Mouse (Mus musculus) right cerebral cortex, postnatal 36 days (tissue): ENCODE data around the gene Ank2.

Experiments used
- DNase-seq, 2 experiments: peaks; one replicate each; pipeline ENCODE4 v3.0.0; 2022; ENCODE audit warnings: low spot score in 2 of 2, mixed read lengths in 1 of 2

The Ank2 gene

DNA sequence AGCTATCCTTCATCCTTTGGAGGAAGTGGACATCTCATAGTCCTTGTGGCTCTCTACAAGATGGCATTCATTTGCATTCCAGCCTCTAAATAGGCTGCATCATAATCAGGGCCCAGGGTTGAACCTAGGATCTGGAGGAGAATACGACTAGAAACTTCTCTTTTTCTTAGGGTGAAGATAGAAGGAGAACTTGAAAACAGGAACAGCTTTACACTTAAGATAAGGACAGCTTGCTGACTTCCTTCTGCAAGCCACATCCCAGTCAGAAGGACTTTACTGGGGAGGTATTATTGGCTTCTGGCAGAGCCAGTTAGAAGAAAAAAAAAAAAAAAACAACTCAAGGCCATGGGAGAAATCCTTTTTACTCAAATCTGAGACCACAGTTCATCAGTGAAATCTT, 479.0 kb downstream of the Ank2 start:
- no peak for DNase-seq

DNA sequence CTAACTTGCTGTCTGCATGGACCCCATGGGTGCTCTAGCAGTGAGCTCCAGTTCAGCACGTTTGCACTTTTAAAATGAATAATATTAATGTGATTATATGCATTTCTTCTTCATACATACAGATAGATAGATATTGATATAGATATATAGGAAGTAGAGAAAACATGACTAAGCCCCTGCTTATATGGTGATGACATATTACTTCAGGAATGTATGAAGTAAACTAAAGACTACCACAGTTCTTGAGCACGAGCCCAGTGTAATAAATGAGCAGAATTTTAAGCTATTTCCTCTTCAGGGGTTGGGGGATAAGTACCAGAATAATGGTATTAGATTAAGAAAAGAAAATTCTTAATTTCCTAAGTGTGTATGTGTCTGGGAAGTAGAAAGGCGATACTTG, 479.4 kb downstream of the Ank2 start:
- DNase-seq = no peak

DNA sequence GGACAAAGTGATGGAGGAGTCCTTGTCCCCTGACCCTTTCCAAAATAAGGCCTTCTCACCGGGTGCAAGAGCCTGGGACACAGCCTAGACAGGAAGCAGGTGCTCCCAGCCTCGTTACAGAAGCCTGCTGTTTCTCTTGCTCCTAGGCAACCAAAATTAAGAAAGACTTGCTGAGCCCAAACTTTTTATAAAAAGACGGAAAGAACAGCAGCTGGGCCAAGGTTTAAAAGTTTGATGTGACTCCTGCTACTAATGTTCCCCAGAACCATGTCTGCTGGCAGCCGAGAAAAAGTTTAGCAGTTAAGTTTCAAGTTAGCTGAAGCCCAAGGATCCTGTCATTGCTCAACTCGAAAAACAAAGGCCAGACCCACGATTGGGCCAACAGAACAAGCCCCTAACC, 480.0 kb downstream of the Ank2 start:
- no peak for DNase-seq

DNA sequence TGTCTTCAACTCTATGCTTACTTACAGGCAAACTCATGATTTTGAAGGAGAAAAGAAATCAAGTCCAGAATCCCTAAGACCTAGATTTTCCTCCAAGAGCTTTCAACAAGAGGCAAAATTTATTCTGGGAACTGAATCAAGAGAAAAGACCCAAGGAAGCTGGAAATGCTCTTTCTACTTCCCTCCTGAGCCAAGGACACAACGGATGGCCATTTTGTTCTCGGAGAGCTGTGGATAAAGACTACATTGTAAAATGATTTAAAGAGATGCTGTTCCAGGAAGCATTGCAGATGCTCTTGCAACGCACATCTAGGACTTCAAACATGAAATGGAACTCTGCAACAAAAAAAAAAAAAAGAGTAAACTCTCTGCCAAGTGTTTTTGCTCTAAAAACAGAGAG, 481.6 kb downstream of the Ank2 start:
- DNase-seq = no peak

DNA sequence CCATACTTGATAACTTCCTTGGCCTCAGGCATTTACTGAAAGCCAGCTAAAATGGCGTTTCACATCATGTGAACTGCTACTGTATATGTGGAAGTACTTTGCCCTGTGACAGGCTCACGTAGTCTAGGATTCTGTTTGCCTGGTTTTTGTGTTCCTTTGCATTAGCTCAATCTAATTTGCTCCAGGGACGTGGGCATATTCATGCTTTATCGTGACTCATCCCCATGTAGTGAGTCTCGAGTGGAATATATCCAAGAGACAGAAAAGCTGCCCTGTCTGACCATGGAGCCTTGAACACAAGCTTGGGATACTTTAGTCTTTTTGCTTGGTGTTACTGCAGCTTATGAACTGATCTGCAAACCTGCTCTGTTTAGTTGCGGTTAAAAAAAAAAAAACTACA, 483.6 kb downstream of the Ank2 start:
- no peak for DNase-seq

DNA sequence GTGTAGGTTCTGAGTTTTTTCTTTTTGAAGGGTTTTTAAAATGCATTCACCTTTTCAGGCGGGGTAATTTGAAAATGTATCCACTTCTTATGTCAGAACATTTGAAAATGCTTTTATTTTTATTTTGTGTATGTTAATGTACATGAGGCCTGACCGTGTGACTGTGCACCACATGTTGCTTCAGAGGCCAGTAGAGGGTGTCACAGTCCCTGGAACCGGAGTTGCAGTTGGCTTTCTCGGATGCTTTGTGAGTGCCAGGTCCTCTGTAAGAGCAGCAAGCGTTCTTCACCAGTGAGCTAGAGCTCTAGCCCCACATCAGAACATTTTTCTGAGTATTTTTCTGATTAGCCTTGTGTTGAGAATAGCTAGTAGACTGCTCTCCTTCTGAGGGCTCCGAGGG, 484.0 kb downstream of the Ank2 start:
- DNase-seq = no peak

DNA sequence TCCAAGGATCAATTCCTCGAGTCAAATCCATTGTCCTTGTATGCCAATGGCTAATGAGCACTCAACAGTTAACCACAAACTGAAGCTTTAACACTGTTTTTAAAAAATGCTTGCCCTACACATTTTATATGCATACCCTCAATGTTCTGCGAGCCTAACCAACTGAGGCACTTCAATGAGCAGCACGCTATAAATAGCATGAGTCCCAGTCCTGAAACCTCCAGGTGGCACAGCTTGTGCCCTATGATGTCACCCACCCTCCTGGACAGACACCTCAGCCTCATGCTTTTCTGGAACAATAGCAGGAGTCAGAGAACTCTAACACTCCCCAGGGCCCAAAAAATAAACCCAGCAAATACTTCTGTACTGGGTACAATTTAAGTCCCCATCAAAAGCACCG, 485.2 kb downstream of the Ank2 start:
- no peak for DNase-seq

DNA sequence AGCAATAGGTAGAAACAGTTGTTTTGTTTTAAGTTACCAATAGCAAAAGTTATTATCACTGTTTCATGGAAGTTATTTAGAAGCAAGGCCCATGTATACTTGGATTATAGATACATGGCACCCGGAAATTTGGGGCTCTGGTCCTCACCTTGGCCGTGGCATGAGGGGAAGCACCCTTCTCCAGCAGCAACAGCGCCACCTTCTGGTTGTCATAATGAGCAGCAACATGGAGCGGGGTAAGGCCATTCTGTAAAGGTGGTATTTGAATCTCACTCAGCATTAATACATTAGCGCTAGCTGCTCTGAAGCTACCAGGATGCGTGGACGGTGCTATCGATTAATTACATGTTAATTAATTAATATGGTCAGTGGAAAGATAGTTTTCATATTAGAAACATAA, 486.6 kb downstream of the Ank2 start:
- DNase-seq = no peak

DNA sequence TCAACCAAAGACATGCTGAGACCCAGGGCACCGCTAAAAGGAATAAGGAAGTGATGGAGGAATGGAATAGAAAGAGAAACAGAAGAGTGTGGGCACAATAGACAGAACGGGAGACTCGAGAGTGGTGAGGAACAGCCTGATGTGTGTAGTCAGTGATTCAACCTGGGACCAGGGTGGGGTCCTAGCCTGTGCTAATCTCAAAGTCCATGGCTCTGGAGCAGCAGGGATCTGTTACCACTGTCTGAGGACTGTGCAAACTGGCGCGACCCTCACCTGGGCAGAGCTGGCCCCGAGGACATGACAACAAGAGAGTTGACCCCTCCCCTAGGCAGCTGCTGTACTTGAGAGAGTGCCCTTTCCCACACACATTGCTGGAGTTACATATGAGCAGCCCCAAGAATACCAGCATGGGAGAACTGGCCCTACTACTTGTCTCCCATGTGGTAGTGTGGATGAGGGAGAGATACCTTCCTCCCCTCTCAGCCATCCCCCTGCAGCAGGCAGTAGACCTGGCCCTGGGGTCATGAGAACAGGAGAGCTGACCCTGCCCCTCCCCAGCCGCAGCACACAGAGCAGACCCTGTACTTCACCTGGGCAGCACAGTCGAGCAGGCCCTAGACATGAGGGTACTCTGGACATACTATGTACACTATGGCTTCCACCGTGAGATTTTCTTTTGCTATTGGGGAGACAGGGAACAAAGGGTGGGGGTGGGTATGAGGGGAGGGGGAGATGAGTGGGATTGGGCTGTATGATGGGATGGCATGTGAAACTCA, 493.1 kb downstream of the Ank2 start:
- no peak for DNase-seq

DNA sequence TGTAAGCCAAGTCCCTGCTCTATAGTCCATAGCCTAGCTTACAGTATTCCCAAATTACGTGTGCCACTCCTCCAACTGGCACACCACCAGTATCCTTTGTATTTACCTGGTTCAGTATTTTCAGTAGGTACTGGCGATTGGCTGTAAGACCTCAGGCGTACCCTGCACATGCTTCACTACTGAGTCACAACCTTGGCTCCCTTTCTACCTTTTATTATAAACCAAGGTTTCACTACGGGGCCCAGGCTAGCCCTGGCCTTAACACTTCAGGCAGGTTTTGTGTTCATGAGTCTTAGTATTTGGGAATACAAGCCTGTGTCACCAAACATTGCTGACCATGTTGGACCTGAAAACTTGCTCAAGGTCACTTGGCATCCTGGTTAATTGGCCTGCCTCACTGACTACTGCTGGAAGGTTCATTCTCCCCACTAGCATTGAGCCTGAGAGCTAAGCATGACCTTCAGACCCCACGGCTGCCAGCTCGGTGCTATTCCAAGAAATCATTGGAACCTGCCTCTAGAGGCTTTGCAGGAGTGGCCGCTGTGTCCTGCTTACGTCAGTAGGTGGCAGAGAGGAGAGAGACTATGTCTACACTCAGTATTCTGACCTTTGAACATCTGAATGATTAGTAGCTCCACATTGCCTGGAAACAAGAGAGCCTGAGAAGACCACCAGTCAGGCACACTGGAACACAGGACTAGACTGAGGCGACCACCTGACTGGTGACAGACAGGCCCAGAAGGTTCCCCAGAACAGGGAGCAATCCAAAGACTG, 494.1 kb downstream of the Ank2 start:
- DNase-seq = no peak

DNA sequence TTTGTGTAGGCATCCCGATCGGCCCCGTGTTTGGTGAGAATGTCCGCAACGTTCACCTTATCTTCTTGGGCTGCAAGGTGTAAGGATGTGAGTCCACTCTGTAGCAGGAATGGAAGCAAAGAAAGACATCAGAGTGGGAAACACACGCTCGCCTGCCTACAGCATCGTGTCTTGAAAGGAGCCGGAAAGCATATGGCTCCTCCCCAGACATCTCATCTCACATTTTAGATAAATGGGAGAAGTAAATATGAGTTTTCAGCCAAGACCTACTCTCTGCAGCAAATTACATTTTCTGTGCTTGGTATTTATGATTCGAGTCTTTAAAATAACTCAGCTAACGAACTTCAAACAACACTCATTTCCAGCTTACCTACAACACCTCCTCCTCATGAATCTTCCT, 495.2 kb downstream of the Ank2 start:
- DNase-seq = no peak

DNA sequence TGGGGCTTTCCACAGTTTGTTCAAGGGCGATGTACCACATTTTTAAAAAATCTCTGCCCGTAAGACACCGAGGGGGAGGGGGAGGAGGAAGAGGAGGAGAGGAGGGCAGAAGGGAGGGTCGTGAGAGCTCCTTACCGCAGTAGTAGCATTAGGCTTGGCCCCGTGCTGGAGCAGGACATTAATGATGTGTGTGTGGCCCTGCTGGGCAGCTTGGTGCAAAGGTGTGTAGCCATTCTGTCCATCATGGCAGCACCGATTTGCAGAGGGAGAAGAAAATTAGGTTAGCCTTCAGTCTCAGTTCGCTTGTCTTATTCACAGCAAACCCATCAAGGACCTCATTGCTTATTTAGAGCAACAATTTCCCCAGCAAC, 500.4 kb downstream of the Ank2 start:
- DNase-seq = no peak

DNA sequence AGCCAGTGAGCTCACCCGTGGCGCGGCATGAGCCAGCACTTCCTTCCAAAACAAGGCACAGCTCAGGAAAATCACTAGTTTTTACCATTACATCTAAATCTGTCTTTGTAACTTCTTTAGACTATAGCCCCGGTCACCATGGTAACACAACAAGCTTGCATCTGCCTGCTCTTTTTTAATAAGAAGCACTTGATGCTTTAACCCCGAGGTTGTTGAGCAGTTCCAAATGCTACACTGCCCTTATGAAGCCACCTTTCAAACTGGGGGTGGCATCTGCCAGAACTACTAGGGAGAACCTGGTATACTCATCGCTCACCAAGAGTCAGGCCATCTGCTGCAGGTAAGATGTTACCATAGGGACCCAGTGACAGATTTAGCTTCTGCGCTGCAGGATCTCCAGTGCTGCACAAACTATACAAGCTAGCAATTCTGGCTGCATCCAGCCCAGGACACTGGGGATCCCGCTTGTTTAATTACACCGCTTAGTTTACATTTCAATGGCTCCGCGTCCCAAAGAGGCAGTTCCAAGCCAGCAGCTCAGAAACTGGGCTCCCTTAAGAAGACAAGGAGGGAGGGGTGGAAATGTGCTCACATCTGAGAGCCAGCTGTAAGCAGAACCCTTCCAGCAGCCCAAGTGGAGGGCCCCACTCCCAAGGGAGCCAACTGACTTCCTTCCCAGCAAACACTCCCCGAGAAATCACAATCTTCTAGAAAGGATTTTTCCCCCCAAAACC, 501.0 kb downstream of the Ank2 start:
- peak; percentile 64 to 74 for DNase-seq

DNA sequence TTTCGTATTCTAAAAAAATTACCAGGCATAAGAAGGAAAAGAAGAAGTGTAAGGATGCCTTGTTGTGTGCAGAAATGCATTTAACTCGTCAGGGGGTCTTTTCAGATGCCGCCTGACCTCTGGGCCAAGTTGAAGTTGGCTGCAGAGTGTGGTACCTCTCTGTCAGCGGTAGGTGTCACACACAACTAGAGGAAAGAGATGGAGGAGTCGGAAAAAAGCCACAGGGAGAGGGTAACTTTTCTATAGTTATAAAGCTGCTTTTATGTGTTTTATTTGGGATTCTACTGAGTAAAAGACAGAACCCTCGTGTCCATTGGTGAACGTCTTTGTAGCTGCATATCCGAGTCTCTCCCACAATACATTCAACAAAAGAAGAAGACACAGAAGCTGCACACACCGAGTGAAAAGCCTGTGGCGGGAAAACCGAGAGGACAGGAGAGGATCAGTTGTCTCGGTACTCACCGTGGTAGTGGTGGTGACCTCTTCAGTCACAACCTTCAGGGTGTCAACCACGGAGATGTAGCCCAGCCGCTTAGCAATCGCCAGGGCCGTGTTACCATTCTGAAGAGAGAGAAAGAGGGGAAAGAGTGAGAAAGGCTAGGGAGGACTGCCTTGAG, 501.7 kb downstream of the Ank2 start:
- DNase-seq = no peak

DNA sequence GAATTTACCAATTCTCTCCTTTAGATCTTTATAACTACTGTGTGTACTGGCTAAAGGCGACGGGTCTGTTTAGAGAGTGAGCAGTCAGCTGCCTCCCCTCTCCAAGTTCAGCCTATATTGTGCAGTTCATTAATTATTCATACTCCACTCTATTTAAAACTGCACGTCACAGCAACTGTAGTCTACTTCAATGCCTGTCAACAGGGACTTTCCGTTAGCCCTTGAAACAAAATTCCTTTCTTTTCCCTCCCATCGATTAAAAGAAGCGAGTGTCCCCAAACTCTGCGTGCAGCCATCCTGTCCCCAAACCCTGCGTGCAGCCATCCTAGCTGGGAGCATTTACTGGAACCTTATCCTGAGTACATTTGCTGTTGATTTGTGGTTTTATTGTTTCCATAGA, 502.4 kb downstream of the Ank2 start:
- DNase-seq = no peak

DNA sequence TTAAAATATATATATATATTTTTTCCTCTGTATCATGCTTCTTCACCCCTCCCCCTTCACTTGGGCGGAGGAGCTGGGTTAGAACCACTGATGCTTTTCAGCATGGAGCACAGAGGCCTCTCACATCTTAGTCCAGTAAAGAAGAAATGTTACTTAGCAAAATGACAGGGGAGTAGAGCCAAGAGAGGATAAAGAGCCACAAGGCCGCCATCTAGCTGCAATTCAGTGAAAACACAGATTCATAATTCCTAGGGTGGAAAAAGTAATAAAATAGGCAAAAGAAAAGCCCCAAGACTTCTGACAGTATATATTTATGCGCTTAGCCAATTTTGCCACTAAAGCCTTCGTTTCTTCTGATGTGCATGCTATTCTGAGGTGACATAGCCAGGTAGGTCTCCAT, 503.2 kb downstream of the Ank2 start:
- no peak for DNase-seq

DNA sequence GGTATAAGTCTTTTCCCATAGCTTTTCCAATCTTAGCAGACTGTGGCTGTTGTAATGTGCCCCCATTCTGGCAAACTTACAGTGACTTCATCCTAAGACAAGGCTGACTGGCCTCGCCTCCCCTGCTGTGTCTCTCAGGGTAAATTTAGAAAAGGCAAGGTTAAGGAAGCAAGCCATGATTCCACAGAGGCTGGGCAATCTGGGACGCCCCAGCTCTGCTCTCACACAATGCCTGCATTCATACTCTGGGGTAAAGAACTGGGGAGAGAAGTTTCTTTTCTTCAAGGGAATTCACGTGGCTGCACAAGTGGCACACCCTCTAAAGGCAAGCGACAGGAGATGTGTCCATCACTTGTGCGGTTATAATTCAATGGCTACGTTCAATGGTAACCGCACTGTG, 505.0 kb downstream of the Ank2 start:
- DNase-seq = no peak

DNA sequence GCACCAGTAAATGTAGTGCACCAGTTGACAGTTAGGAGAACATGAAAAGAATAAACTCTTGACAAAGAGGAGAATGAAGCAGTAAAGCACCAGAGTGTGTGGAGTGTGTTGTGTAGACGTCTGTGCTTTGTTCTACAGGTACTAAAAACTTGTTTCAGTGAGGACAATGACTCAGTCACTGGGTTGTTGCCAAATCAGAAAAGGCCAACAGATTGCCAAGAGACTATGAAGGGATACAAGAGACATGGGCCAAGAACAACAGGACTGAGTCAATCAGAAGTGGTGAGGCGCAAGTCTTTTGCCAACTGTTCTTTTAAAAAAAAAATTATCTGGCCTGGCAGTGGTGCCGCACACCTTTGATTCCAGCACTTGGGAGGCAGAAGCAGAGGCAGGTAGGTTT, 509.2 kb downstream of the Ank2 start:
- no peak for DNase-seq

DNA sequence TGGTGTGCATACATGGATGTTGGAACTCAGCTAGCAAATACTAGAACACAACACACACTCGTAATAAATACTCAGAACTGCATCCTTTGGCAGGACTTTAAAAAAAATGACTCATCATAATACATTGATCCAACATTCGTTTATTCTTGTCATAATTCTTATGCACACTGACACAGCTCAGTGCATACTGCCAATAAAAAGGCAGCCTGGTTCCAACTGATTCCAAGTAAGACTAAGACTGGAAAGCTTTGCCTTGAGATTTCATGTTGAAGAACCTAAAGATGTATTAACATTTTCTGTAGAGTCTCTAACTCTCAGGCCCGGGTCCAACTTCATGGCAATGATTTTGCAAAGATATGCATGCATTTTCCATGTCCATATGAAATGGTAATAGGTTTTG, 512.5 kb downstream of the Ank2 start:
- no peak for DNase-seq

DNA sequence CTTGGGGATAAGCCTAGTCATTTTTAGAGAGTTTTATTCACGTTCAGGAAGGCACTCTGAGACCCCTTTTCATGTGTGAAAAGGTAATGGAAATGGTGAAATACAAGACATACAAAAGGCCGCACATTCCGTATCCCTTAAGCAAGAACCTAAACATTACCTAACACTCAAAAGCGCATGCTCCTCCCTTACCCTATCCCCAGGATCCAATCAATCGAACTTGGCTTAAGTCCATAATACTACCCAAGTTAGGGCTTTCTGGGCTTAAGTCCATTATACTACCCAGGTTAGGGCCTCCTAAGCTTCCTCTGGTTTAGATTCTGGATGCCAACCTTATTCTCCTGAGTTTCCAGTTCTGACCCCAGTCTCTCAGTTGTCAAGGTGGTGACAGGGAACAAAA, 516.3 kb downstream of the Ank2 start:
- DNase-seq = no peak

DNA sequence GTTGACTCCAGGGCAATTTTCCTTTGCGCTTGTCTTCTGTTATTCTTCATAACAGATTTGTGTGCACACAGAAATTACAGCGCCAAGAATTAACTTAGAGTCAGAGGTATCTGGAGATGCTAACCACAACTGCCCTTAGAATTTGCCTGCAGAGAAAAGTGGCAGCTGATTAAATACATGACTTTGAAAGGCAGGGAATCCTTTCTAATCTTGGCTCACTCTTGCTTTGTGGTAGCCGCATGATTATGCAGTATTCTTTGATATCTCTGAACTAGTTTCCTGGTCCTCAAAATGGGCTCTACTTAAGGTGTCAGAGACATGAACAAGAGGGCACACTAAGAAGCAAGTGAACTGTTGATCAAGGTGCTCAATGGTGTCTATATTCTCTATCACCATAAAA, 518.0 kb downstream of the Ank2 start:
- no peak for DNase-seq

DNA sequence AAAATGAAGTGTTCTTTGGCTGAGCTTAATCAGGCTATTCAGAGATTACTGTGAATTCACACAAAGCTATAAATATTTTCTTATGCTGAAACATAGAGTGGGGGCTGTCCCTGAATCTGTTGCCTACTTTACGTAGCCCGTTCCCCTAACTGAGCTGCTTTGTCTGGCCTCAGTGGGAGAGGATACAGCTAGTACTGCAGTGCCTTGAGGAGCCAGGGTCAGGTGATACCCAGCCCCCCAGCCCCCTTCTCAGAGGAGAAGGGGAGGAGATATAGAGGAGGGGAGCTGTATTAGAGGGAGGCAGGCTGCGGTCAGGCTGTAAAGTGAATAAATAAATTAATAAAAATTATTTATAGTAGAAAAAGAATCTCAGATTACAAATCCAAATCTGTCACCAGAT, 519.5 kb downstream of the Ank2 start:
- no peak for DNase-seq
